Mouse (Mus musculus): ENCODE data around the gene Agmo. TPM values are rescaled to one million over a fixed set of nuclear protein-coding genes. Genes with fewer than 3 reads are reported as not detected.

The Agmo gene
- 1 to 10 TPM; 1.6 to 2.0 TPM for total RNA-seq (2021)
- 3.4 and 3.8 TPM in 2 replicates for polyA plus RNA-seq (2012; rRNA removed)
- long read RNA-seq, partial matches to known transcripts = 0 of 1 reads
- long read RNA-seq, other reads (novel, unspliced or antisense) = 0 of 1 reads

DNA sequence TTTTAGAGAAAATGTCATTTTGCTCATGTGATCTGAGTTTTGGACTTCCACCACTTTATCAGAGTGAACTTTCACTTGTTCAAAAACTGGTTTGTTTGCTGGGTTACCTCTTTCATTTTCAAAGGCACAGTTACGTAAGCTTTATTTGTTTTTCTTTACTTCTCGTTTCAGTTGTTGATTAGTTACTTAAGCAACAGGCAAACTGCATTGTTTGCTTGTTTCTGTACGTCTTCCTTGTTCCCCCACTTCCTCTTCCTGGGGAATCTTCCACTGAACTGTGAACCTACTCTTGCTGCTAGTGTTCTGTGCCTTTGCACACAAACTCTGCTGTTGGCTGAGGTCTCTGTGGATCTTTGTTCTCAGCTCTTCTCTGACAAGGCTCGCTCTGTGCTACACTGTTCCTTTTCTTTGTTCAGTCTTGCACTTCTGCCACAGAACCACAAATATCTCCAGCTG lies at the start of gene Agmo:
Gene Agmo (plus strand): TSS at position 76 of the 456 bp plus-strand sequence.
- H3K79me2 ChIP-seq (replicated peaks; ENCODE audit: control insufficient read depth, insufficient read depth, low read length) = no peaks in the 10 kb centered on the region
- intact Hi-C loops (cut with DNase I) = loop anchor here (10.0 kb wide), 1 partner anchor 527 kb away; no protein-coding TSS in a partner anchor
- H3K36me3 ChIP-seq (ENCODE audit: control insufficient read depth, insufficient read depth, low read length) = no peaks in the 10 kb centered on the region
- peak; percentile 46 to 55 for DNase-seq
- peak; percentile 79; the same call in 1 of the 2 replicates for TF ChIP-seq POLR2A (IDR thresholded peaks at IDR 0.05; ENCODE audit: insufficient read depth, low read depth, low read length)
- TF ChIP-seq EP300 (IDR thresholded peaks at IDR 0.05; ENCODE audit: insufficient read depth, low read depth, low read length) = no peak
- no peak for TF ChIP-seq CTCF (IDR thresholded peaks at IDR 0.05)
- WGBS = 28% methylated on average over 4 of the region's 4 CpGs
- peaks cover 2% of the 10 kb centered on the region for H3K4me1 ChIP-seq (ENCODE audit: control insufficient read depth, insufficient read depth, low read length)
- H3K4me3 ChIP-seq = peak within 1 kb of the TSS; percentile 7
- no peaks in the 10 kb centered on the region for H3K27me3 ChIP-seq (ENCODE audit: control insufficient read depth, insufficient read depth, low read length)
- H3K9ac ChIP-seq (ENCODE audit: low read depth, low read length) = peak within 1 kb of the TSS; percentile 77
- H3K27ac ChIP-seq = peak within 1 kb of the TSS; percentile 75

DNA sequence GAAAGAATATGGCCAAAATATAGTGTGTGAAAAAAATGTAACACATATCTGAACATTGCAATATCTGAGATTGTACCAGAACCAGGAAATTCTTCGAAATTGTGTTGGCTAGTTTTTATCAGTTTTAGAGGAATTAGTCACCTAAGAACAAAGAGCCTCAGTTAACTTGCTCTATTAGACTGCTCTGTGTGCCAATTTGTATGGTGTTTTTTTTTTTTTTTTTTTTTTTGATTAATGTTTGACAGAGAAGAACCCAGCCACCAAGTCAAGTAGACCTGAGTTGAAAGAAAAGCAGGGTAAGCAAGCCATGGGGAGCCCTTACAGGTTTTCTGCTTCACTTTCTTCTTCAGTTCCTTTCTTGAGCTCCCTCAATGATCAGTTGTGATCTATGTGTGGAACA lies 10.3 kb upstream of the Agmo start:
- H3K79me2 ChIP-seq (replicated peaks; ENCODE audit: control insufficient read depth, insufficient read depth, low read length) = no peaks in the 10 kb centered on the region
- no peak for TF ChIP-seq POLR2A (IDR thresholded peaks at IDR 0.05; ENCODE audit: insufficient read depth, low read depth, low read length)
- TF ChIP-seq CTCF (IDR thresholded peaks at IDR 0.05) = no peak
- no peak for TF ChIP-seq EP300 (IDR thresholded peaks at IDR 0.05; ENCODE audit: insufficient read depth, low read depth, low read length)
- no peaks in the 10 kb centered on the region for H3K27me3 ChIP-seq (ENCODE audit: control insufficient read depth, insufficient read depth, low read length)
- H3K9ac ChIP-seq (ENCODE audit: low read depth, low read length) = no peak overlapping the region
- WGBS = 63% methylated on average over 1 of the region's 1 CpGs
- no peak for DNase-seq
- no peak overlapping the region for H3K4me3 ChIP-seq
- H3K4me1 ChIP-seq (ENCODE audit: control insufficient read depth, insufficient read depth, low read length) = no peaks in the 10 kb centered on the region; the same call in 1 of the 2 replicates
- intact Hi-C loops (cut with DNase I) = no loop called here
- no peak overlapping the region for H3K27ac ChIP-seq
- H3K36me3 ChIP-seq (ENCODE audit: control insufficient read depth, insufficient read depth, low read length) = no peaks in the 10 kb centered on the region

DNA sequence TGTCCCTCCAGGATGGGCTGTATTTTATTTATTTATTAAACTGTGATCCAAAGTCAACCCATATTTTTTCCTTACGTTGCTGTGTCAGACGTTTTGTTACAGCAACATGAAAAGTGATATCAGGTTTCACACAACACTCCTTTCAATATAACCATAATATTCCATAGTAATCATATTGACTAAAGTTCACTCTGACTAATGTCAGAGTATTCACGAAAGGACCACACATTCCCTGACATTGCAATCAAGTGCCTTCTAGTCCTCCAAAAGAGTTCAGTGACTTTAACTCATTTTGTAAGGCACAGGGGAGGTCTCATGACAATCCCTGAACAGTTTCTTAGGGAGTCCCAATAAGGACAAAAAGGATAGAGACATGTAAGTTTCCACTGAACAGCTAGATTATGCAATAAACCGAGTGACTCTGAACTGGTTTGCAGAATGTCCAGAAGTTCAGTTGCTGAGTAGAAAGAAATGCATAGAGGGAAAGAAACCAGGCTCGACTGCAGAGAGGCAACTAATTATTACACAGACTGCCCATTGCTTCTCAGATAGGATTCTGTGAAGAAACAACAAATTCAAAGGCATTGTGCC lies 371 bp upstream of the Agmo start:
- peak overlapping the region; percentile 51; the same call in 1 of the 2 replicates for H3K9ac ChIP-seq (ENCODE audit: low read depth, low read length)
- peak overlapping the region; percentile 7 for H3K4me3 ChIP-seq
- H3K27me3 ChIP-seq (ENCODE audit: control insufficient read depth, insufficient read depth, low read length) = no peaks in the 10 kb centered on the region
- intact Hi-C loops (cut with DNase I) = loop anchor here (10.0 kb wide), 1 partner anchor 526 kb away; no protein-coding TSS in a partner anchor
- TF ChIP-seq EP300 (IDR thresholded peaks at IDR 0.05; ENCODE audit: insufficient read depth, low read depth, low read length) (no peak), POLR2A (IDR thresholded peaks at IDR 0.05; ENCODE audit: insufficient read depth, low read depth, low read length) (no peak), CTCF (IDR thresholded peaks at IDR 0.05) (no peak)
- DNase-seq = no peak
- WGBS = 65% methylated on average over 5 of the region's 5 CpGs
- H3K79me2 ChIP-seq (replicated peaks; ENCODE audit: control insufficient read depth, insufficient read depth, low read length) = no peaks in the 10 kb centered on the region
- peak overlapping the region; percentile 75 for H3K27ac ChIP-seq
- no peaks in the 10 kb centered on the region for H3K36me3 ChIP-seq (ENCODE audit: control insufficient read depth, insufficient read depth, low read length)
- H3K4me1 ChIP-seq (ENCODE audit: control insufficient read depth, insufficient read depth, low read length) = peaks cover 2% of the 10 kb centered on the region

DNA sequence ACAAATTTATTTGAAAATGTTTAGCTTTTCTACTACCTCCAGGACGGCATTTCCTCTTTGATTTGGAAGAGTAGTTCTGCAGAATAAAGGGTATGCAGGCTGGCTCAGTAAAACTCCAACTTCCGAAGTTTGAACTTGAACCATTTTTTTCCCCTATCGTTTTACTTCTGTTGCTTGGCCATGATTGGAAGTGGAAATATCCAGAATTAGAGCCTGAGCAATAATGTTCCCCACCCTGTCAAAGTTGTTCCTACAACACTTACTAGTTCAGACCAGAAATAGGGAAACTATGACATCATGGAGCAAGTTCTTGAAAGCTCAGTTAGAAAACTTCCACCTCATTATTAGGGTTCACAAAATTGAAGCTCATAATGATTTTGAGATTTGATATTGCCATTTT lies 1.0 kb downstream of the Agmo start:
- no peak for TF ChIP-seq CTCF (IDR thresholded peaks at IDR 0.05)
- TF ChIP-seq POLR2A (IDR thresholded peaks at IDR 0.05; ENCODE audit: insufficient read depth, low read depth, low read length) = no peak
- no peak for TF ChIP-seq EP300 (IDR thresholded peaks at IDR 0.05; ENCODE audit: insufficient read depth, low read depth, low read length)
- 50% methylated on average over 3 of the region's 3 CpGs for WGBS
- no peaks in the 10 kb centered on the region for H3K36me3 ChIP-seq (ENCODE audit: control insufficient read depth, insufficient read depth, low read length)
- intact Hi-C loops (cut with DNase I) = loop anchor here (10.0 kb wide), 1 partner anchor 528 kb away; no protein-coding TSS in a partner anchor
- DNase-seq = no peak
- peak overlapping the region; percentile 7 for H3K4me3 ChIP-seq
- H3K9ac ChIP-seq (ENCODE audit: low read depth, low read length) = no peak overlapping the region
- peaks cover 2% of the 10 kb centered on the region for H3K4me1 ChIP-seq (ENCODE audit: control insufficient read depth, insufficient read depth, low read length)
- H3K27me3 ChIP-seq (ENCODE audit: control insufficient read depth, insufficient read depth, low read length) = no peaks in the 10 kb centered on the region
- H3K27ac ChIP-seq = peak overlapping the region; percentile 75
- H3K79me2 ChIP-seq (replicated peaks; ENCODE audit: control insufficient read depth, insufficient read depth, low read length) = no peaks in the 10 kb centered on the region

DNA sequence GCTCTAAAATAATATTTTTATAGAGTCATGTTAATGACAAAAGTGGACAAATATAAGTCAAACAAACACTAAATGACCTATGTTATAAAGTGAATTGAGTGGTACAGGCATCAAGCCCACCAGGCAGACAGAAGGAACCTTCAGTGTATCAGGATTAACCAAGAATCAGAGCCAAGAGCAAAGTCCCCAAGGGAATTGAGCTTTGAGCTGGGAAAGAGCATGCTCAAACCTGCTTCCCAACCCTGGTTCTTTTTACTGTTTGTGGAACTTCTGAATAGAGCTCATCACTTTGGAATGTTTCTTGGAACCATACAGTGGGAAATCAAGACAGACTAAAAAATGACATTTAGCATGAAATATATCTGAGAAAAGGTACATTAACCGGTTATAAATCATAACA lies 3.4 kb downstream of the Agmo start:
- H3K27me3 ChIP-seq (ENCODE audit: control insufficient read depth, insufficient read depth, low read length) = no peaks in the 10 kb centered on the region
- intact Hi-C loops (cut with DNase I) = loop anchor here (10.0 kb wide), 1 partner anchor 530 kb away; no protein-coding TSS in a partner anchor
- H3K79me2 ChIP-seq (replicated peaks; ENCODE audit: control insufficient read depth, insufficient read depth, low read length) = no peaks in the 10 kb centered on the region
- DNase-seq = peak in 1 of 2 experiments; percentile 18
- H3K36me3 ChIP-seq (ENCODE audit: control insufficient read depth, insufficient read depth, low read length) = no peaks in the 10 kb centered on the region
- H3K4me3 ChIP-seq = no peak overlapping the region
- H3K9ac ChIP-seq (ENCODE audit: low read depth, low read length) = no peak overlapping the region
- no peak overlapping the region for H3K27ac ChIP-seq
- WGBS = 67% methylated on average over 1 of the region's 1 CpGs
- no peak for TF ChIP-seq CTCF (IDR thresholded peaks at IDR 0.05)
- TF ChIP-seq EP300 (IDR thresholded peaks at IDR 0.05; ENCODE audit: insufficient read depth, low read depth, low read length) = no peak
- no peak for TF ChIP-seq POLR2A (IDR thresholded peaks at IDR 0.05; ENCODE audit: insufficient read depth, low read depth, low read length)
- peaks cover 2% of the 10 kb centered on the region for H3K4me1 ChIP-seq (ENCODE audit: control insufficient read depth, insufficient read depth, low read length)

DNA sequence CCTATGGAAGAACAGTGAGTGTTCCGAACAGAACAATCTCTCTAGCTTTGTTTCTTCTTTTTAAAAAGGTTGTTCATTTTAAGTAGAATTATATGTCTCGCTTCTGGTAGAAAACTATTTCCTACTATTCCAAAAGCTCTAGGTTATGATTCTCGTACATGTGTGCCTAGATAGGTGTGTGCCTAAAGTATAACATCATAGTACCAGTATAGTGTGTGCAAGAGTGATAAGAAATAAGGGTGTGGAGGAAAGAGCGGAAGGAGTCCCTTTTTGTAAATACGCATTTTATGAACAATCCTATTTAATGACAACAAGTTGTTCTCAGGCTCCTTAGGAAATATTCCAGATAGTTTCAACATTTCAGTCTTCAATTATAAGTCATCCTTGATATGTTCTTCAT lies 10.2 kb downstream of the Agmo start:
- DNase-seq = no peak
- Histone ChIP-seq H3K27me3 (ENCODE audit: control insufficient read depth, insufficient read depth, low read length) (no peaks in the 10 kb centered on the region), H3K27ac (no peak overlapping the region), H3K9ac (ENCODE audit: low read depth, low read length) (no peak overlapping the region), H3K4me1 (ENCODE audit: control insufficient read depth, insufficient read depth, low read length) (no peaks in the 10 kb centered on the region), H3K79me2 (replicated peaks; ENCODE audit: control insufficient read depth, insufficient read depth, low read length) (no peaks in the 10 kb centered on the region), H3K4me3 (no peak overlapping the region), H3K36me3 (ENCODE audit: control insufficient read depth, insufficient read depth, low read length) (no peaks in the 10 kb centered on the region; the same call in 1 of the 2 replicates)
- intact Hi-C loops (cut with DNase I) = no loop called here
- no peak for TF ChIP-seq EP300 (IDR thresholded peaks at IDR 0.05; ENCODE audit: insufficient read depth, low read depth, low read length)
- 90% methylated on average over 5 of the region's 5 CpGs for WGBS

Data from heart, adult 2 months (tissue).